Mouse (Mus musculus): Measurements from ENCODE around the gene Fbxo34.

Fbxo34 gene

GRCm38 (mm10) chr14:47473891-47474290 lies 23.7 kb downstream of the Fbxo34 start:
- no peak for DNase-seq

- no peak for DNase-seq
Measured at GRCm38 (mm10) chr14:47474571-47475254, 24.5 kb downstream of the Fbxo34 start.

- DNase-seq = no peak
Measured at GRCm38 (mm10) chr14:47476266-47476665, 26.0 kb downstream of the Fbxo34 start.

GRCm38 (mm10) chr14:47477711-47478110 lies 27.5 kb downstream of the Fbxo34 start:
- no peak for DNase-seq

- DNase-seq = no peak
Measured at GRCm38 (mm10) chr14:47482200-47482599, 32.0 kb downstream of the Fbxo34 start.

GRCm38 (mm10) chr14:47483099-47483498 lies 32.9 kb downstream of the Fbxo34 start:
- no peak for DNase-seq

GRCm38 (mm10) chr14:47488732-47489131 lies 38.5 kb downstream of the Fbxo34 start:
- DNase-seq = no peak

GRCm38 (mm10) chr14:47489310-47490097 lies 39.3 kb downstream of the Fbxo34 start:
- no peak for DNase-seq

GRCm38 (mm10) chr14:47490732-47491131 lies 40.5 kb downstream of the Fbxo34 start:
- no peak for DNase-seq

- DNase-seq = no peak
Measured at GRCm38 (mm10) chr14:47493592-47494361, 43.6 kb downstream of the Fbxo34 start.

- DNase-seq = no peak
Measured at GRCm38 (mm10) chr14:47495951-47496350, 45.7 kb downstream of the Fbxo34 start.

- DNase-seq = no peak
Measured at GRCm38 (mm10) chr14:47497166-47497565, 46.9 kb downstream of the Fbxo34 start.

GRCm38 (mm10) chr14:47498632-47499031 lies 48.4 kb downstream of the Fbxo34 start:
- no peak for DNase-seq

- DNase-seq = peak; percentile 39
Measured at GRCm38 (mm10) chr14:47504036-47504435, 53.8 kb downstream of the Fbxo34 start.

GRCm38 (mm10) chr14:47506676-47507075 lies 56.5 kb downstream of the Fbxo34 start:
- DNase-seq = no peak

GRCm38 (mm10) chr14:47508035-47508434 lies 57.8 kb downstream of the Fbxo34 start:
- DNase-seq = no peak

- DNase-seq = no peak
Measured at GRCm38 (mm10) chr14:47510244-47510643, 60.0 kb downstream of the Fbxo34 start.

GRCm38 (mm10) chr14:47513606-47514005 lies 63.4 kb downstream of the Fbxo34 start:
- no peak for DNase-seq

- peak; percentile 73 for DNase-seq
Measured at GRCm38 (mm10) chr14:47514816-47515453, 64.7 kb downstream of the Fbxo34 start.

- DNase-seq = peak; percentile 18
Measured at GRCm38 (mm10) chr14:47515636-47516035, 65.4 kb downstream of the Fbxo34 start.

- no peak for DNase-seq
Measured at GRCm38 (mm10) chr14:47516755-47517154, 66.5 kb downstream of the Fbxo34 start.

GRCm38 (mm10) chr14:47518619-47519018 lies 68.4 kb downstream of the Fbxo34 start:
- peak; percentile 65 for DNase-seq
